Mouse (Mus musculus) liver (tissue): ENCODE data around the gene Pik3c2g.

ENCODE experiments used
- DNase-seq: peaks from one replicate; pipeline ENCODE4 v3.0.0-alpha.2; 2020; ENCODE audit warnings: mixed read lengths

The Pik3c2g gene

GRCm38 (mm10) chr6:139947106-139947879 lies 360.3 kb downstream of the Pik3c2g start:
- no peak for DNase-seq

- DNase-seq: no peak
These were observed 366.6 kb downstream of the Pik3c2g start for GRCm38 (mm10) chr6:139953596-139953995.

- DNase-seq: no peak
These were observed 370.7 kb downstream of the Pik3c2g start for GRCm38 (mm10) chr6:139957531-139958241.

GRCm38 (mm10) chr6:139963775-139964174 lies 376.8 kb downstream of the Pik3c2g start:
- DNase-seq: no peak

GRCm38 (mm10) chr6:139964895-139965294 lies 377.9 kb downstream of the Pik3c2g start:
- no peak for DNase-seq

GRCm38 (mm10) chr6:139966684-139967083 lies 379.7 kb downstream of the Pik3c2g start:
- no peak for DNase-seq

GRCm38 (mm10) chr6:139971608-139972298 lies 384.7 kb downstream of the Pik3c2g start:
- DNase-seq: no peak

GRCm38 (mm10) chr6:139974668-139975067 lies 387.6 kb downstream of the Pik3c2g start:
- no peak for DNase-seq

GRCm38 (mm10) chr6:139978114-139978513 lies 391.1 kb downstream of the Pik3c2g start:
- no peak for DNase-seq

GRCm38 (mm10) chr6:139981061-139981460 lies 394.0 kb downstream of the Pik3c2g start:
- no peak for DNase-seq

- DNase-seq: no peak
These were observed 397.0 kb downstream of the Pik3c2g start for GRCm38 (mm10) chr6:139984069-139984468.

GRCm38 (mm10) chr6:139986564-139986963 lies 399.5 kb downstream of the Pik3c2g start:
- no peak for DNase-seq

GRCm38 (mm10) chr6:139989075-139989474 lies 402.1 kb downstream of the Pik3c2g start:
- no peak for DNase-seq

- DNase-seq: no peak
These were observed 402.6 kb downstream of the Pik3c2g start for GRCm38 (mm10) chr6:139989597-139989996.

GRCm38 (mm10) chr6:140005181-140005580 lies 418.2 kb downstream of the Pik3c2g start:
- no peak for DNase-seq
